Mouse (Mus musculus): Measurements from ENCODE around the gene 1700080O16Rik. TPM values are rescaled to one million over a fixed set of nuclear protein-coding genes. Genes with fewer than 3 reads are reported as not detected.

1700080O16Rik gene
- polyA plus RNA-seq, 1 experiment from 2014 or later, result not detected

Other genes with a start within 250 kb of the 1700080O16Rik start
- gene Usp26, start 171.5 kb downstream of the 1700080O16Rik start, polyA plus RNA-seq (2015; fragmentation: Nextera tagmentation; extraction: Ambion mirVana), result not detected in 2 replicates
- 8.9 and 9.7 TPM in 2 replicates for gene Gpc4, start 192.5 kb upstream of the 1700080O16Rik start, polyA plus RNA-seq (2015; fragmentation: Nextera tagmentation; extraction: Ambion mirVana)

Measured in midbrain, embryonic 16.5 days (tissue).